Mouse (Mus musculus): Measurements from ENCODE around the gene Vmn1r17. TPM values are rescaled to one million over a fixed set of nuclear protein-coding genes. Genes with fewer than 3 reads are reported as not detected.
"Not testable (repeated sequence)": the region's sequence is repeated elsewhere in the genome, so short reads cannot be mapped to it uniquely, and the experiment has no call there.

Gene Vmn1r17
- total RNA-seq (2021): not detected
- polyA plus RNA-seq (2012; rRNA removed): not detected in 2 replicates
- long read RNA-seq: 0 reads

DNA sequence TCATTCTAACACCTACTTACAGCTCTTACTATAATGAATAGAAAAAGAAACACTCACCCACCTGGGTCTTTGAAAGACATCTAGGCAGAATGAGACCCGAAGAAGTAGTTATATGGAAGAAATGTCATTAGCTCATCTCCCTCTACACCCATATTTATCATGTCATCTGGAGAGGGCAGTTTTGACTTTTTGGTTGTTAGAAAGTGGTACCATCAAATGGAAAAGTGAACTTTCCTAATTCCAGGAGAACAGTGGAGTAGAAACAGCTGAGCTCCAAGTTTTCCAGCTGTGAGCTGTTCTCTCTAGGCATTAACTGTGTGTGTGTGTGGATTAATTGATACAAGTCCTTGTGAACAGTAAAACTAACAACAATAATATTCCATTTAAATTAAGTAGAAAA lies at the start of gene Vmn1r17:
Gene Vmn1r17 (minus strand): TSS at position 101 of the 400 bp plus-strand sequence.
- no peak for DNase-seq

DNA sequence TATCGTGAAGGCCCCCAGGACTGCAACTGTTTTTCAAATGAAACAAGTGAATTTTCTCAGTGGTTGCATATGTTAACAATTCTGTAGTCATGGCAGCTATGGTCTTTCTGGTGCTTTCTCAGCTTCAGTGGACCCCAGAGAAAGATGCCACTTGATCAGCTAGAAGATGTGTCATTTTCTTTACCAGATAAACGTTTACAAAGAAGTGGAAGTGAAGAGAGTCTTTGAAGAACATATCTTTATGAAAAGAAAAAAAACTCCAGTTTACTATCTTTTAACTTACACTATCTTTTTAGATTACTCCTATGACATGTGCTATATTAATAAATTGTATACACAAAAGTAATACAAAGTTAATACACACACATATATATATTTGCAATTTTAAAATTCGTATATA lies 40.0 kb upstream of the Vmn1r17 start, which contains the start of gene Vmn1r19:
Gene Vmn1r19 (plus strand): TSS at position 301 of the 400 bp plus-strand sequence.
- not testable (repeated sequence) for DNase-seq

DNA sequence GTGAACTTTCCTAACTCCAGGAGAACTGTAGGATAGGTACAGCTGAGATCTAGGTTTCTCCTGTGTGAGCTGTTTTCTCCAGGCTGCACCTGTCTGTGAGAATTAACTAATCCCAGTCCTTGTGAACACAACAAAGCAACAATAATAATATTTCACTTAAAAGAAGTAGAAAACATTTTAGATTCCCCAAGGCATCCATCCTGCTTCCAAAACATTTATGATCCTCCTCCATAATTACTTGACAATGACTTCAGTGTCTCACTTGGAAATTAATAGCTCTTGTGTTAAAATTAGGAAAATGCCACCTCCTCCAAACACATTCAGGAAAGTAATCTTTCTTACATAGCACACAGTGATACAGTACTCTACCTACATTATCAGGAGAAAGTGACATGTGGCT lies 32.2 kb upstream of the Vmn1r17 start, which contains the start of gene Vmn1r18:
Gene Vmn1r18 (minus strand): TSS at position 101 of the 400 bp plus-strand sequence.
- DNase-seq: no peak

DNA sequence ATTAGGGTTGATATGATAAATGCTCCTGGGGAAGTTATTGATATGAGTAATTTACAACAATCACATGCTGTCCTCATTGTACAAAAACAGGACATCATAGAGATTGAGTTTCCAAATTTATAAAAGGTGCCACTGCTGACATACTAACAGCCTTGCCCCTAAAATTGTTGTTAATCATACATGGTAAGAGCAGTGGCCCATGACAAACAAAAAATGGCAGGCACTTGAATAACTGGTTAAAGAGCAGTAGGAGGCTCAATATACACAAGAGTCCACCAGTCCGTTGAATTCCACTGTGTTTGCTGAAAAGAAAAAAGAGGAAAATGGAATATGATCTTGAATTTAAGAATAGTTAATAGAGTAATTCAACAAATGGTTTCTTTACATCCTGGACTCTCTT lies 4.0 kb upstream of the Vmn1r17 start:
- no peak for DNase-seq

DNA sequence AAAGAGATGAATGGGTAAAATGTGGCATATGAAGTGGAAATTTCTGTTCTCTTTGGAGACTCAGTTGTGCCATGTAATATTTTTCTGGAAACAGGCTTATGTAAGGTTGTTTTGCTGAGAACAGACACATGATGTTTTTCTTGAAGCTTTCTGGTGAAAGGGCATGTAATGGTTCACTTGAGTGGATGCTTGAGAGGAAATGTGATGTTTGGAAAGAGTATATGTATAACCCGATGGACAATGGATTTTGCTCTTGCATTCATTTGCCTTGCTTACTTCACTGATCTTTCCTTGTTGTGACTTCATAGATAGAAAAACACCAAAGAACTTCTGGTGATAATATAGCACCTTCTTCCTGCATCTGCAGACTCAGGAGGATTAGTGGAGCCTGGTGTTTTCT lies 2.3 kb upstream of the Vmn1r17 start:
- not testable (repeated sequence) for DNase-seq

DNA sequence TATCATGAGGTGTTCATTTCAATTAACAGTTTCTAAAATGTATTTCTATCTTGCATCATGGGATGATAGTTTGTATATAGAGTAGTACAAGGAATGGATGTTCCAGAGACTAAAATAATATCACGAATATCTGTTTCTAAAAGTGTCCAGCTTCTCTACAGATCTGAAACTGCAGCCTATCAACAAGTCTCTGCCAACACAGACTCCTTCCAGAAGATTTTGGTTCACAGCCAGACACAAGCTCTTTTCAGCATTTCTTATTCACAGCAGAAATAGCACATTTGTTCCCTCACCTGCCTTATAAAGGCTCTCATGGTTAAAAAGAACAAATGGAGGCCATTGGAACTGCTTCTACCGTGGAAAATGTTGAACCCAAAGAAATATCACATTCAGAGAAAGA lies 6.7 kb downstream of the Vmn1r17 start:
- DNase-seq: no peak

DNA sequence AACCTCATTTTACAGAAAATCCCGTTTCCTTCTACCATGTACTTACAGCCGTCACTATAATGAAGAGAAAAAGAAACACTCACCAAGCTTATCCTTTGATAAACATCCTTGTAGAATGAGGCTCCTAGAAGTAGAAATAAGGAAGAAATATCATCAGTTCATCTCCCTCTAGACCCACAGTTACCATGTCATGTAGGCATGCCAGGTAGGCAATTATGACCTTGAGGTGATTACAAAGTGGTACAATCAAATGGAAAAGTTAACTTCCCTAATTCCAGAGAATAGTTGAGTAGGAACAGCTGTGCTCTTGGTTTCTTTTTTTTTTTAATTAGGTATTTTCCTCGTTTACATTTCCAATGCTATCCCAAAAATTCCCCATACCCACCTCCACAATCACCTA lies 34.1 kb downstream of the Vmn1r17 start, which contains the start of gene Vmn1r16:
Gene Vmn1r16 (minus strand): TSS at position 101 of the 400 bp plus-strand sequence.
- no peak for DNase-seq

DNA sequence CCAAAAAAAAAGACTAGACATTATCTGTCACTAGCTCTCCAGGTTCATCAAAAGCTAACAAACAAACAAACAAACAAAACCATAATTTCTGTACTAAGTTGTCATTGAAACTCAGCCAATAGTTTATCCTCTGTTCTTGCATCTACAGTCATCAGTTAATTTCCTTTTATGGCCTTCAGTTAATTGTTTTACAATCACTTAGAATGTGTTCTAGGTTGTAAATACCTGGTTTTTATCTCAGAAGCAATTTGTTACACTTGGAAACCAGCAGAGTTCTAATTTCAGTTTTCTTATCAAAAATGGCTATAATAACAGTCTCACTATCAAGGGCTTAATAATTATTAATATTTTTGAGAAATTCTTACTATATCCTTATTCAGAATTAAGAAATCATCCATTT lies 37.4 kb downstream of the Vmn1r17 start:
- DNase-seq: no peak

Other genes with a start within 250 kb of the Vmn1r17 start
- not detected for gene Vmn1r11, start 230.3 kb downstream of the Vmn1r17 start, total RNA-seq (2021)
- gene Vmn1r11, start 230.3 kb downstream of the Vmn1r17 start, polyA plus RNA-seq (2012; rRNA removed): not detected in 2 replicates
- not detected for gene Vmn1r12, start 206.8 kb downstream of the Vmn1r17 start, total RNA-seq (2021)
- gene Vmn1r12, start 206.8 kb downstream of the Vmn1r17 start, polyA plus RNA-seq (2012; rRNA removed): not detected in 2 replicates
- gene Vmn1r13, start 160.4 kb downstream of the Vmn1r17 start, total RNA-seq (2021): not detected
- not detected in 2 replicates for gene Vmn1r13, start 160.4 kb downstream of the Vmn1r17 start, polyA plus RNA-seq (2012; rRNA removed)
- not detected for gene Vmn1r14, start 132.0 kb downstream of the Vmn1r17 start, total RNA-seq (2021)
- gene Vmn1r14, start 132.0 kb downstream of the Vmn1r17 start, polyA plus RNA-seq (2012; rRNA removed): not detected in 2 replicates
- gene Vmn1r15, start 105.8 kb downstream of the Vmn1r17 start, total RNA-seq (2021): not detected
- gene Vmn1r15, start 105.8 kb downstream of the Vmn1r17 start, polyA plus RNA-seq (2012; rRNA removed): not detected in 2 replicates
- not detected for gene Vmn1r16, start 34.2 kb downstream of the Vmn1r17 start, total RNA-seq (2021)
- not detected in 2 replicates for gene Vmn1r16, start 34.2 kb downstream of the Vmn1r17 start, polyA plus RNA-seq (2012; rRNA removed)
- gene Vmn1r18, start 32.1 kb upstream of the Vmn1r17 start, total RNA-seq (2021): not detected
- not detected in 2 replicates for gene Vmn1r18, start 32.1 kb upstream of the Vmn1r17 start, polyA plus RNA-seq (2012; rRNA removed)
- gene Vmn1r19, start 40.1 kb upstream of the Vmn1r17 start, total RNA-seq (2021): not detected
- not detected in 2 replicates for gene Vmn1r19, start 40.1 kb upstream of the Vmn1r17 start, polyA plus RNA-seq (2012; rRNA removed)
- not detected for gene Vmn1r20, start 65.2 kb upstream of the Vmn1r17 start, total RNA-seq (2021)
- not detected in 2 replicates for gene Vmn1r20, start 65.2 kb upstream of the Vmn1r17 start, polyA plus RNA-seq (2012; rRNA removed)
- gene Ppm1k, start 171.7 kb upstream of the Vmn1r17 start, total RNA-seq (2021): 10 to 100 TPM; 28.1 to 58.6 TPM
- 1.3 TPM in 2 replicates for gene Ppm1k, start 171.7 kb upstream of the Vmn1r17 start, polyA plus RNA-seq (2012; rRNA removed)
- gene Herc6, start 217.3 kb upstream of the Vmn1r17 start, total RNA-seq (2021): 10 to 100 TPM; 15.4 to 21.9 TPM
- gene Herc6, start 217.3 kb upstream of the Vmn1r17 start, polyA plus RNA-seq (2012; rRNA removed): 23.6 and 24.8 TPM in 2 replicates

Measured in adrenal gland, adult 2 months (tissue).